Mouse (Mus musculus) embryonic fibroblast, embryonic 13.5 days (primary cell): ENCODE measurements around the gene Fam129a.

Source experiments
- CTCF ChIP-seq: IDR thresholded peaks from 2 replicates; pipeline ENCODE4 v1.5.1; 2011; ENCODE audit warnings: mild to moderate bottlenecking, control low read depth, low read length, moderate library complexity, borderline replicate concordance; ENCODE audit not compliant: insufficient read depth
- POLR2A ChIP-seq: IDR thresholded peaks from 2 replicates; pipeline ENCODE4 v1.6.1; 2011; ENCODE audit warnings: low read depth, mild to moderate bottlenecking, control low read depth, low read length, moderate library complexity

- TF ChIP-seq POLR2A (no peak), CTCF (no peak)
Observed at GRCm38 (mm10) chr1:151664837-151665431, 93.9 kb downstream of the Fam129a start.
